Mouse (Mus musculus): Measurements from ENCODE around the gene Dgkg.

Dgkg gene

DNA sequence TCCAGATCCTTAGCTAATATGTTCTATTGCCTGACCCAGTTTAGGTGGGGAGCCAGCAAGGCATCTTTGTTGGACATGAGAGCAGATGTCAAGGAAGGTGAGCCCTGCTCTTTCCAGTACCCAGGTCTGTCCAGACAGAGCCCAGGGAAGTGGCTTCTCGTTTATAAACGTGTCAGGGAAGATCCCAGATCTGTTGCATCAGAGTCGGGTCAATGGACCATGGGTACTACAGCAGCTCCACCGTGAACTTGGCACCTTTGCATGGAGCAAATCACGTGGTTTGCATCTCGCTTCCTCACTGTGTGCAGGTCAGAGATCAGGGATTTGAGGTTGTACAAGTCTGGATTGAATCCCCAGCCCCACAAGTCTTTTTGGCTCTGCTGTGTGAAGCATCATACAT is 58.3 kb downstream of the Dgkg start:
- DNase-seq (ENCODE audit: low spot score in 2 of 2), result no peak

DNA sequence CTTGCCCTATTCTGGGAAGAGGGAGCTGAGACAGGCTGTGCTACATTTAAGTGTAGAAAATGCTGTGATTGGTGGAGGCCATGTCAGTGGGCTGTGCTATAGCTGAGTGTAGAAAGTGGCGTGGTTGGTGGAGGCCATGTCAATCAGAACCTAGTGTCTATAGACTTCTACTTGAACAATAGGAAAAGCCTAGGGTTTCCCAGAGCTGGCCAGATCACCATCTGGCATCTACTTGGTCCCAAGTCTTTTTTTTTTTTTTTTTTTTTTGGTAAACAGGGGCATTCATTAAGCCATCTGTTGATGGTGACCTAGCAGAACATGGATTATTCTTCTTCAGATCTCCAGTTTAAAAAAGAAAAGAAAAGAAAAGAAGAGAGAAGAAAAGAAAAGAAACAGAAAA is 60.6 kb downstream of the Dgkg start:
- no peak for DNase-seq (ENCODE audit: low spot score in 2 of 2)

DNA sequence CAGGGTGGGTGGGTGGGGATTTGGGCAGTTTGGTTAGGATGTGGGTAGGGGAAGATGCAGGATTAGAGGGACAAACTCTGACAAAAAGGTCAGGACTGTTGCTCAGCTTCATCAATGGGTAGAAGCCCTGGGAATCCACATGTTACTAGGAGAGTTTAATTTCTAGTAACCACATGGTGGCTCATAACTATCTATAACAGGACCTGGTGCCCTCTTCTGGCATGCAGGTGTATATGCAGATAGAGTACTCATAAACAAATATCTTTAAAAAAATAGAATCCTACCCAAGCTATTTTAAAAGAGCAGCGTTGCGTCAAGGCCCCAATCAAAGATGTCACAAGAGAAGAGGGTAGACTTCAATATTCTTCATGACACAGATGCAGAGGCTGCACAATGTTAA is 63.1 kb downstream of the Dgkg start:
- no peak for DNase-seq (ENCODE audit: low spot score in 2 of 2)

DNA sequence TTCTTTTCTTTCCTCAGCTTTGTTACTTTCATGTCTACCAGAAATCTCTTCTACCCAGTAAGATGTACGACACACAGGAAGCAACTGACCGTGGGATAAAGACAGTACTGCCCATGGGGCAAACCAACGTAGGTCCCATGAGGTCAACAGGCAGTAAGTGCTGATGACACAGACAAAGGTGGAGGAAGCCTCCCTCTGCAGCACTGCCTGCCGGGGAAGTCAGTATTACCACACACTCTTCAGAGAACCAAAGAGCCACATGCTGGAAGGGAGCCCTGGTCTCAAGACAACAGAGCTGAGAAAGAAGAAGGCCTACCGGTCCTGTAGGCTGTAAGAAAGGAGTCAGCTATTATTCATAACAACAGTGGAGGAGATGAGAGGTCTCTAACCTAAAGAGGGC is 67.4 kb downstream of the Dgkg start:
- no peak for DNase-seq (ENCODE audit: low spot score in 2 of 2)

DNA sequence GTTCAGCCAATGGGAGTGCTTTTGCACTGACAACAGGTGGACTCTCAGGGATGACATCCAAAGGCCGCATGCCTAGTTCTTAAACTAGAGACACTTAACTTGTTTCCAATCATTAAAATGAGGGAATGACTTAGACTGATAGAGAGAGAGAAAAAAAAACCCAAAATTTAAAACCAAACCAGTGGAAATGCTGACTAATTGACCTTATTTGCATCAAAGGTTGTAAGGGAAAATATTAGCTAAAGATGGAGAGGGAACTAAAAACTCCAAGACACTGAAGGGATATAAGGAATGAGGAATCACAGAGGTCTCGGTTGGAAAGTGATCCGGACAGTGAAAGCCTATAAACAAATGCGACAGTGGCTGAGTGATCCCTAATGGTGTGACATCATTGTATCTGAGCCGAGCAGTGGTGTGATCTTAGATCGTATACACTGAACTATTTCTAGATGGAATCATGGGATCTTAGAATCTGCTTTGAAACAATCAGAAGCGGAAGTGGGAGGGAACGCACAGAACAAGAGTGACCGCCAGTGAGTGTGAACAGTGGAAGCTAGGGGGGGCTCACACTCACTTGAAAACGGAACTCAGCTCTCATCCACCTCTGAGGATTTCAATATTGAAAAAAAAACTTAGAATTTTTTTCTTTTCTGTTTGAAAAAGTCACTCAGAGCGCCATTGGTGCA is 70.7 kb downstream of the Dgkg start:
- no peak for DNase-seq (ENCODE audit: low spot score in 2 of 2)

DNA sequence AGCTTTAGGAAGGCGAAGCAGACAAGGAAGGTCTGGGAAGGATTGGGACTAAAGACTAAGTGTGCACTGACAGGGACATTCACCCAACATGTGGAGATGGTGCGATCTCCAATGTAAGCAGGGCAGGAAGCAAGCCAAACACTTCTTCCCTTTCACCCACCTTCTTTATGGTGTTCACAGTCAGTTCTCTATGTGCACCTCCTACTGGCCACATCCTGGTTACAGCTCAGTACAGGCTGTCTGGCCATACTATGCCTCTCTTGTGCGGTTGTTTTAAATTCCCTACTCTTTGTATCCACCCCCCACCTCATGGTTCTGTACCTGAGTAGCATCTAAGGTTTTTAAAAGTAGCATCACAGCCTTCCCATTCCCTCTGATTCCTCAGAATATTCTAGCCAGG is 71.5 kb downstream of the Dgkg start:
- DNase-seq (ENCODE audit: low spot score in 2 of 2), result no peak

DNA sequence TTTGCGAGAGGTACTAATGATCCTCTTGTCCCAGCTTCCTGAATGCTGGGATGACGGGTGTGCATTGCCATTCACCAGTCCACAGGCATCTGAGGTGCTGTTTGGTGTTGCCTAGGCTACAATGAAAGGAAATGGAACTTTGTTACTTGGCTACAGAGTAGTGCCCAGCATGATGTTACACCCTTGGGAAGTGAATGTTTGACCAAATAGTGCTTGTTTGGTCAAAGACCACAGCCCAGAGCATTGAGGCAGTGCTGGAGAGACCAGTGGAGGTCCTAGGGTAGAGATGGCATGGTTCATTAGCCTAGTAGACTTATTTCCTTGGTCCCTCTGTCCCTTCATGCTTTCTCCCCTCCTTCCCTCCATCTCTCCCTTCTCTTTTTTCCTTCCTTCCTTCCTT is 73.6 kb downstream of the Dgkg start:
- no peak for DNase-seq (ENCODE audit: low spot score in 2 of 2)

DNA sequence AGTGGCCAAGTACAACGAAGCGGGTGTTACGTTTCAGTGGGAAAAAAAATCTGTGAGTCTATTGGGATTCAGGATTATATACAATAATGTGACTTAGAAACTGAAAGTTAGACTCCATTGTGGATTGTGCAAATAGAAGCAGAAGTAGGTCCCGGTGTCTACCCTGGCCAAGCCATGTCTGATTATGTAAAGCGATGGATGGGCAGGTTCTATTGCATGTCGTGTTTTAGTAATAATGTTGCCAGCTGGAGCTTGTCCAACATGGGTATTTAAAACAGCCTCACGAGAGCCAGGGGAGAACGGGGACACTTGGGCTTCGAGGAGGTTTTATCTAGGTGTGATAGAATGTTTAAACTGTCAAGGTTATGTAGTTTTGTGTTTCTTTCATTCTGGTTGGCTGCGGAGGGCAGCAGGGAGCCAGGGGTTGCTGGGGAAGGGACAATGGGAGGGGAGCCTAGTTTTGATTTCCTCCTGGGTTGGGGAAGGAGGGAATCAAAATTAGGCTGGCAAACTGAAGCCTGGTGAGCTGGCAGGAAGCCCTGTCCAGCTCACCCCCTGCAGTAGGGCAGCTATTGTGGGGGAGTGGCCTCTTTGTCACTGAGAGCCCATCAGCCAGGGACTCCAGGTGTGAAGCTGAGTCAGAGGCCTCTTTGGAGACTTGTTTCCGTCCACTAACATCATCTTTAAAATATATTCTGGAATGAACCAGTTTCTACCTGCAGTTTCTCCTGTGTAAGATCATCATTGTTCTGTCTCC is 74.7 kb downstream of the Dgkg start:
- no peak for DNase-seq (ENCODE audit: low spot score in 2 of 2)

DNA sequence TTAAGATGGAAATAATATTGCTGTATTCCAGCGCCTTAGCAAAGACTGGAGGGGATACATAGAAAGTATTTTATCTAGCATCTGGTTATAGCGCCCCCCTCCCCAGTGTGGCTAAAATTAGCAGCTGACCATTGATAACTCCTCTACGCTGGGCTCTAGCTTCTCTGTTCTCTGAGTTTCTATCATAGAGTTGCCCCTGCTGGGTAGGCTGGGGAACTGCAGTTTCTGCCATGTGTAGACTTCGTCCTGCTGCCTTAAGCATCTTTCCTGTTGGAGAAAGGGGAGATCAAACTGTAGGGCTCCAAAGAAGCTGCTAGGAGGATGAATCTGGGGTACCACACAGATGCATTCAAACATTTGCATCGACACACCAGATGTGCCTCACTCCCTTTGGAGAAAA is 76.9 kb downstream of the Dgkg start:
- no peak for DNase-seq (ENCODE audit: low spot score in 2 of 2)

DNA sequence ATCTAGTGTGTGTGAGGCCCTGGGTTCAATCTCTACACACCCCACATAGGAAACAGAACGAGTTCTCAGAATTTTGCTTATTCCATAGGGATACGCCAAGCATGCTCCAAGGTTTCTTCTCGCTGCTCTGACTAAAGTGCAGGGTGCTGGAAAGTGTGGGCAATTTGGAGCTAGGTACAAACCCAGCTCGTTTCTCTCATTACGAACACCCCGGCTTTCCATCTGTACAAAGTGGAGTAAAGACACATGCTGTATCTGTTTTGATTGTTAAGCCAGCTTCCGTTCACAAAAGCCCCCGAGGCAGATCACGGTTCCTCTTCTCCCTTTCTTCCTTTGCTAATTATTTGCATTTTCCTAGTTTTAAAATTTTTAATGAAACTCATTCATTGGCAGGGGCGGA is 78.1 kb downstream of the Dgkg start:
- DNase-seq (ENCODE audit: low spot score in 2 of 2), result no peak

DNA sequence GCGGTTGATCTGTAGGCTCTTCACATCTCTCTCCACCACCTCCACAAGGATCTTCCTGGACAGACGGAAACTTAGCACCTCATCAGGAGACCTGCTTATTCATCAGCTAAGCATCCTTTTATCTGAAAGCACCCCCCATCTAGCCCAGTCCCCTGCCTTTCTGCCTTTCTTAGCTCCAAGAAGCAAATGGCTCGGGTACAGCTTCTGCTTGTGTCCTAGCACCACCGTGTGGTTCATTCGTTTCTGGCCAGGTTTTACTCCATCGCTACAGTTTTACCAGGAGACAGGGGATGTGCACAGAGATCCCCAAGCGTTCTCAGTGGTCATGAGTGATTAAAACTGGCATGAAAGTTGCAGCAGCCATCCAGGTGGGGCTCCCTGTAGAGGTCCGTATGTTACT is 79.4 kb downstream of the Dgkg start:
- DNase-seq (ENCODE audit: low spot score in 2 of 2), result peak in 1 of 2 experiments; percentile 31

DNA sequence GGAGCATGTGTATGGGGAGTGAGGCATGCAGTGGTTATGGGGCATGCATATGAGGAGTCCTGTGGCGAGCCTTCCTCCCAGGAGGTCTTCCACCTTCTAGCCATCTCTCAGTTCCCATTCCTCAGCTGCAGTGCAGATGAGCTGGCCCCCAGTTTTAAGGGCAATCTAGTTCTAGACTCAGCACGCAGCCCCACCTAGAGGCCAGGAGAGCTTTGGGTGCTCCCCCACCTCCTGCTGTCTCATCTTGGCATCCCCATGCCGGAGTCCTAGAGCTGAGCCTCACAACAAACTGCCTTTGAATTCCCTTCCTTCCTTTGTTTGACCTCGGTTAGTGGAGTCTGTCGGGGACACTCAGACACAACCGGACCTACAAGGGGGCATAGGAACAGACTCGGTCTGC is 82.9 kb downstream of the Dgkg start:
- DNase-seq (ENCODE audit: low spot score in 2 of 2), result no peak

DNA sequence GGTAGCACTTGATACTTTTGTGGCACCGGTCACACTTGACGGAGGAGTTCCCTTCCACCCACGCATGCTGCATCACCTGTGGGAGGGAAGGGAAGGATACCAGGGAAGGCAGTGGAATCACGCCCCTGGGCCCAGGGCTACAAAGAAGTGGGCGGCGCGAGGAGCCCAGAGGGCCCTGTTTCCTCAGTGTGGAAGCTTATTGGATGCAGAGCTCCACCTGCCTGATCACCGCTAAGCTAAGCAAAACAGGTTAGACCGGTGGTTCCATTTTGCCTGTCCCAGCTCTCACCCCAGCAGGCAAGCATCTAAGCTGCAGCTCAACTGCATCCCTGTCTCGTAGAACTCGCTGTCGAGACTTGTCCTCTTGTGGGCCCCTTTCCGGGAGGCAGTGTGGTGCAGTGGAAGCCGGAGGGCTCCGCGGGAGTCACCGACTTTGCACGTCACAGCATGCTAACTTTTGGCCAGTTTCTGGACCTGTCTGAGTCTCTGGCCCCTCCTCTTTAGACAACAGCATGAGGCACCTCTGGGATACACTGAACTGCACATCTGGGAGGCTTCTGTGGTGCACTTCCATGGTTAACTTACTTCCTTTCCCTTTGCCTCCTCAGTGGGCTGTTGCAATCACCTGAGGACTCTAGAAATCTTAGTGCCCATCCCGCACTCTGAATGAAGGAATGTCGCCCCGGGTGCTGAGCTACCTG is 84.2 kb downstream of the Dgkg start:
- no peak for DNase-seq (ENCODE audit: low spot score in 2 of 2)

DNA sequence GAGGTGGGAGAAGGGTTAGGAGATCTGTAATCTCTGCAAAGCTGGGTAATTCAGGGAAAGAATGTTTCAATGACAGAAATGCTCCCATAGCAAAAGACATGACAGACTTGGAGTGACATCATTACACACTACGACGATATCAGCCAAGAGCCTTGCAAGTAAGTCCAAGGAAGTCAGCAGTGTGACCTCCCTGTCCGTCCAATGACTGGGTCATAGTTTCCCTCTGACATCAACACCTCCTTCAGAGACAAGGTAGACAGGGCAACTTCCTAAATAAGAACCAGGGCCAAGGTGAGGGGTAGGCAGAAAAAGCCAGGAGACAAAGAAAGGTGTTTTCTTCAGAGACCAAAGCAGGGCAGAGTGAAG is 92.1 kb downstream of the Dgkg start:
- DNase-seq (ENCODE audit: low spot score in 2 of 2), result no peak

DNA sequence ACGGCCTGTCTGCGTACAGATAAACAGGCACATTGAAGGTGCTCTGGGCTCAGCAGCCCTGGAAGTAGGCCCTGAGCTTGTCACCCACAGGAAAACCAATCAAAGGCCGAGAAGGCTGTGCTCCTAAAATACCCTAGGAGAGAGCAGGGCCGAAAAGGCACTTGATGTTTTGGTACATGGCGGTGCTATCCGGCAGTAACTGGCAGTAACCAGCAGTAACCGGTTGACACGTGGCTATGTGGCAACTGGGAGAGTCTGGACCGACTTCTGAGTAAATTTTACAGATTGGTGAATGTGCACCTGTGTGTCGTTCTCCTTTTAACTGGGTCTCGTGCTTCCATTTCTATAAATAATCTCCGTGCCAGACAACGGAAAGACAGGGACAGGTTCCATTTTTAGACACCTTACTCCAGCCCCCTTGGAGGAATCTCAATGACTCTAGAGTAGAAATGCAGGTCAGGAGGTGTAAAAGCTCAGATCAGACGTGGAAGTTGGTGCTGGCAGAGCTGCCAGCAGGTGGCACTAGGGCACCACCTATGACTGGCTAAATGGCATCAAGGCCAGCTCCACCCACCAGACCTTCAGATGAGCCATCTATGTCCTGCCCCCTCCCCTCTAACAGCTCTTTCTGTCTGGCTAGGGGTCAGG is 92.6 kb downstream of the Dgkg start:
- DNase-seq (ENCODE audit: low spot score in 2 of 2), result peak in 1 of 2 experiments; percentile 46

DNA sequence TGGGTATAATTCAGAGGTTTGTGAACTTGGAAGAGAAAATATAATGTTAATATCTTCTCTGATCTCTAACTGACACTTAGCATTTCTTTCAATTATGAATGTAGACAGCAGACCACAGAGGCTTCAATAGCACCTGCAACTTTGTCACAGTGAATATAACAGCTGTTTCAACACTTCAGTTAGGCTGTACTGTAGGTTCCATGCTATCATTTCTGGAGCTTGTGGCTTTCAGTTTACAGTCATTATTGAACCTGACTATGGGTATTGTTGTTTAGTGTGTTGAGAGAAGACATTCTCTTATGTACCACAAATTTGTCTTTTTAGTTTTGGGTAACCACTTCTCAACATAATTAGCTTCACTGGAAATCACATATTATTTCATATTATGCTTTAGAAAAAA is 93.4 kb downstream of the Dgkg start:
- no peak for DNase-seq (ENCODE audit: low spot score in 2 of 2)

DNA sequence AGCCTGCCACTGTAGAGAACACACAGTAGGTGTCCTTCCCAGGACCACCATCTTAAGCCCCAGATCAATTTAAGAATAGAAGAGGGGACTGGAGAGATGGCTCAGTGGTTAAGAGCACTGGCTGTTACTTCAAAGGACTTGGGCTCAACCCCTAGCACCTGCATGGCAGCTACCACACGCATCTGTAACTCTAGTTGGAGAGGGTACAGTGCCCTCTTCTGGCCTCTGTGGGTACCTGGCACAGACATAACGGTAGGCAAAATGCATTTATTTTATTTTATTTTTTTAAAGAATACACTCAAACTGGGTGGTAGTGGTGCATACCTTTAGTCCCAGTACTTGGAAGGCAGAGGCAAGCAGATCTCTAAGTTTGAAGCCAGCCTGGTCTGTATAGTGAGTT is 102.0 kb downstream of the Dgkg start:
- no peak for DNase-seq (ENCODE audit: low spot score in 2 of 2)

DNA sequence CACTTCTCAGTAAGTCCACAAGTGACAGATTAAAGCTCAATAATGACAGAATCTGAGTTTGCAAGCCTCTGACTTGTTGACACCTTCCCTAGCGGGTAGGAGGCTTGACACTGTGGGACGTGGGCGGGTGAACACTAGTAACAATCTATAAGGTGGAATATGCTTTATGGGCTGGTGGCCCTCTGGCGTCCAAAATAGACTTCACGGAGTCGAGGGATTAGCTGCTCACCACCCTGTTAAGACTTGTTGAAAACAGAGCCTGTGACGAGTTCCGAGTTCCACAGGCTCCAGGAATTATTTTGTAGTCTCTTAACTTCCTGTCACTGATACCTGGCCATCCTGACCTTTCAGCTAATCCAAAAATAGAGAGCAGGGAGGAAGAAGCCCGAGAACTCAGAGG is 104.7 kb downstream of the Dgkg start:
- DNase-seq (ENCODE audit: low spot score in 2 of 2), result no peak

DNA sequence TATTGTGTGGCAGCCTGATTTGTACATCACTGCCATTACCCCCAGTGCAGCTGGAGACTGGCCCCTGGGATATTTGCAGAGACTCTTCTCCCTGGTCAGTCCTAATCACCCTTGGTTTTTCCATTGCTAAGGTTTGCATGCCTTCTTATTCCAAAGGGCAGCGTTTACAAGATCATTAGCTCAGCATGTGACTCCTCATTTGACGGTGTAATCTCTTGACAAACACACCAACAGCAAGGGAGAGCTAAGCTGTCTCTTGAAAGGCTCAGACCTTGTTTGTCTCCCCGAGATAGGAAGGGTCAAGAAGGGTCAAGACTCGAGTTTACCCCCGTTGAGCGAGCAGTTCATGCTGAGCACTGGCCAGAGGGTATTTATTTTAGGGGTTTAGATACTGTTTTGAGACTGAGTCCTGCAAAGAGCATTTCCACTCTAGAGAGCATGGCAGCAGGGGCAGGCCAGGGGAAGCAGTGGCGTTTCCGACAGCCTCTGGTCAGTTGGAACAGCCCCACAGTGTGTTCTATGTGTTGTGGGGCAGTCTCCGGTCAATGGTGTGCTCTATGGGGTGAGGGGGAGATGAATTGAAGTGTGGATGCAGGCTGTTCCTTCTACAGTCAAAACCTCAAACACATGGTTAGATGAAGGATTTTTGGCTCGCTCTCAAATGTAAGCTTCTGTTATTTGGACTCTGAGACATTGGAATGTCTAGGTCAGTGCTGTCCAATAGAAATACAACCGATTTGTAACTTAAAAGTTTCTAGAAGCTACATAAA is 105.6 kb downstream of the Dgkg start:
- DNase-seq (ENCODE audit: low spot score in 2 of 2), result no peak

DNA sequence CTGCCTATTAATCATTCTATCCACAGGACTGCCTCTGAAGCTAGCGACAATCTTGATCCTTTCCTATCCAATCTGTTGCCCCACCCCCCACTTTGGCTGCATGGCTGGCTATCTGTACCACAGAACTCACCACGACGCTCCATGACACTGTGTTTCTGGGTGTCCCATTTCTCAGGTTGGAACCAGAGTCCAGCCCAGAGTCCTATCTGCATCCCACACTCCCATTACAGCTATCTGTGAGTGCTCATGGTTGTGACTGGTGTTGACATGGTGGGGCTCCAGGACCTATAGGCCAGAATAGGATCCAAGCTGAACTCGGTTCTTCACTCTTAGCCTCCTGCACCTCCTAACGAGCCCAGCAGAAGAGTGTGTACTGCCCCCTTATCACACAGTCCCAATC is 107.7 kb downstream of the Dgkg start:
- no peak for DNase-seq (ENCODE audit: low spot score in 2 of 2)

DNA sequence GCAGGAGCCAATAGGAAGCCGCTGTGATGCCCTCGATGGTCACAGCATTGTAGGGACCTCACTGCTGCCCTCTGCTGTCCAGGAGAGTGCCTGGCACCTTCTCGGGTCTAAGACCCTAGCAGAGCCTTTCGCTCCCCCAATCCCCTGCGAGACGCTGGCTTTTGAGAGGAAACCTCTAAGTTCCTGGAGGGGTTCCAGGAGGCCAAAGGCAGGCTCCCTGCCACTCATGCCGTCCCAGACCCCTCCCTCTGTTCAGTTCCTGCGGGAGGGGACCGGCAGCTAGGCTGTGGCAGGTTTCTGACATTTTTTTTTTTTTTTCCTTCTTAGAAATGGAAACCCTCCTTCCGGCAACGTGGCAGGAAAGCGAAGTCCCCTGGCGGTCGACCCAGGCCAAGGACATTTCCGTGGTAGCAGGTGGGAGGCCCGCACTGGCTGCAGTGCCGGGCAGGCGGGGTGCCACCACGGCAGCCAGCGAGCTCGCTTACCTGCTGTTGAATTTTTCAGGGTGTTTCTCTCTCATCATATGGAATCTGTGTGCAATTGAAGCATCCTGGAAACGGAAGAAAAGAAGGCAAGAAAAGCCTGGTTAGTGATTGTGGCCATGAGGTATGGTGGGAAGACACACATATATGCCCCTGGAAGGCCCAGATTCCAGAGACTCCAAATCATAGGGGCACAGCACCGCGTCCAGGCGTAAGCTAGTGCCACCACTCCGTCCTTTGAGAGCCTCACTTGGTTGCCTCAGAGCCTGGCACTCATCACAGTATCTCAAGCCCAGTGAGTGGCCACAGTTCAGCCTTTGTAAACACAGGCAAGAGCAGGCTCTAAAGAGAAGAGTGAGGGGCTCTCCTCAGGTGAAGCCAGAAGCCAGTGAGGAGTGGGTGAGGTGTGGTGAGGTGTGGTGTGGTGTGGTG is 108.6 kb downstream of the Dgkg start:
- peak; percentile 77 for DNase-seq (ENCODE audit: low spot score in 2 of 2)

Data from frontal cortex, postnatal 14 days (tissue).